Mouse (Mus musculus) colon, adult 2 months (tissue): ENCODE data around the gene Fah. TPM values are rescaled to one million over a fixed set of nuclear protein-coding genes. Genes with fewer than 3 reads are reported as not detected.

ENCODE experiments used
- polyA plus RNA-seq: library from polyadenylated mRNA; depleted of rRNA; stranded (reverse); fragments of >200 nt; gene quantifications from 2 replicates; pipeline ENCODE4 v1.2.3, GENCODE M21; 2012; rRNA removed

The Fah gene
- 16.3 and 21.8 TPM in 2 replicates for polyA plus RNA-seq

DNA sequence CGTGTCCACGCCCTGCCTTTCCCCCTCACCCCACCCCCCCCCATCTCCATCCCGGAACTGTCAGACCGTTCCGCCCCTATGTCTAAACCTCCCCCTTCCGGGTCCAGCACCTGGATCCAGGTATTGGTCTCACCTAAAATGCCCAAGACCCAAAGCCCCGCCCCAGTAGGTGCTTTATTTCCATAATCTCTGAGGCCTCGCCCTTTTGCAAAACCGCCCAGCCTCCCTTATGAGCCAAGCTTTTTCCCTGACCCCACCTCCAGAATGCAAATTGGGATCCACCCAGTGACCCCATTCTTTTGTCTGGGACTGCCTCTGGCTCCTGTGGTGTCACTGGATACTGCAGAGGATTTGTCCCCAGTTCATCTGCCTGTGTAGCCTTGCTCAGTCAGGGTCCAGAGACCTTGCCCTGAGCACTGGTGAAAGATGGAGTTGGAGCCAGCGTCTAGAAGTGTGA lies at the start of gene Fah:
Fah (minus strand) TSS at position 430 of the 457 bp plus-strand sequence.

Other genes starting within 250 kb of the Fah start
- 0.61 and 0.76 TPM in 2 replicates for gene Arnt2, start 196.5 kb downstream of the Fah start, polyA plus RNA-seq
- gene Gm2115, start 77.8 kb downstream of the Fah start, polyA plus RNA-seq: 2.1 and 2.7 TPM in 2 replicates
- 33.3 and 41.5 TPM in 2 replicates for gene Zfand6, start 83.2 kb upstream of the Fah start, polyA plus RNA-seq
- gene Olfr291, start 246.8 kb upstream of the Fah start, polyA plus RNA-seq: not detected in 2 replicates